Mouse (Mus musculus) thymus, adult 2 months (tissue): ENCODE results near the gene Vav3.

Experiments
- CTCF ChIP-seq: fragments of 200-500 bp; IDR thresholded peaks from 2 replicates; pipeline ENCODE4 v1.5.1; 2012; ENCODE audit warnings: mild to moderate bottlenecking, control low read depth, low read length, moderate library complexity, borderline replicate concordance; ENCODE audit not compliant: control insufficient read depth, poor library complexity, insufficient read depth; ENCODE audit errors: extremely low read depth
- POLR2A ChIP-seq: fragments of 200-500 bp; IDR thresholded peaks from 2 replicates; pipeline ENCODE4 v1.6.1; 2012; ENCODE audit warnings: mild to moderate bottlenecking, low read length, control low read depth, moderate library complexity; ENCODE audit not compliant: control insufficient read depth, poor library complexity, insufficient read depth; ENCODE audit errors: extremely low read depth

GRCm38 (mm10) chr3:109636045-109636444 is 295.6 kb downstream of the Vav3 start:
- TF ChIP-seq CTCF (no peak), POLR2A (no peak)
